Mouse (Mus musculus) retina, embryonic 14.5 days (tissue): Measurements from ENCODE around the gene Hey2.

Experiments used
- DNase-seq: peaks from one replicate; pipeline ENCODE4 v3.0.0-alpha.2; 2015; ENCODE audit warnings: low spot score

Gene Hey2

GRCm38 (mm10) chr10:30842643-30843437 is at the start of gene Hey2:
Gene Hey2 (minus strand): TSS chr10:30842801.
- peak; percentile 99 for DNase-seq

GRCm38 (mm10) chr10:30883085-30883760 is 40.6 kb upstream of the Hey2 start:
- no peak for DNase-seq

GRCm38 (mm10) chr10:30881109-30881508 is 38.5 kb upstream of the Hey2 start:
- DNase-seq: no peak

GRCm38 (mm10) chr10:30845101-30845825 is 2.7 kb upstream of the Hey2 start:
- peak; percentile 41 for DNase-seq

- peak; percentile 54 for DNase-seq
Measured at GRCm38 (mm10) chr10:30844191-30845010, 1.8 kb upstream of the Hey2 start.

- DNase-seq: peak; percentile 55
Measured at GRCm38 (mm10) chr10:30843438-30844190, 1.0 kb upstream of the Hey2 start.

- no peak for DNase-seq
Measured at GRCm38 (mm10) chr10:30842228-30842627, 373 bp downstream of the Hey2 start.

- no peak for DNase-seq
Measured at GRCm38 (mm10) chr10:30840824-30841223, 1.8 kb downstream of the Hey2 start.

- DNase-seq: peak; percentile 57
Measured at GRCm38 (mm10) chr10:30838188-30838587, 4.4 kb downstream of the Hey2 start.

GRCm38 (mm10) chr10:30825049-30825448 is 17.6 kb downstream of the Hey2 start:
- peak; percentile 84 for DNase-seq

GRCm38 (mm10) chr10:30810967-30811293 is 31.7 kb downstream of the Hey2 start:
- DNase-seq: peak; percentile 95

- peak; percentile 19 for DNase-seq
Measured at GRCm38 (mm10) chr10:30810247-30810966, 32.2 kb downstream of the Hey2 start.

GRCm38 (mm10) chr10:30803587-30804253 is 38.9 kb downstream of the Hey2 start:
- no peak for DNase-seq

- peak; percentile 81 for DNase-seq
Measured at GRCm38 (mm10) chr10:30802681-30803586, 39.7 kb downstream of the Hey2 start, which contains the start of gene Ncoa7. Gene Ncoa7 (minus strand): TSS chr10:30803326.

- DNase-seq: peak; percentile 57
Measured at GRCm38 (mm10) chr10:30802033-30802432, 40.6 kb downstream of the Hey2 start.

GRCm38 (mm10) chr10:30799713-30800450 is 42.7 kb downstream of the Hey2 start:
- no peak for DNase-seq

- DNase-seq: no peak
Measured at GRCm38 (mm10) chr10:30796469-30797261, 45.9 kb downstream of the Hey2 start.
